Comparison of ENCODE assay signal across 10 mouse cellular contexts in genomic region chr16:18148208-18148876, GRCm38 (mm10). TPM values are rescaled to one million over a fixed set of nuclear protein-coding genes. Genes with fewer than 3 reads are reported as not detected.
A peak's percentile ranks its signal among the peaks of the same experiment; 100 is the strongest.
DNase-seq lines count a peak whose midpoint lies in the region; ATAC-seq and TF ChIP-seq lines count a peak whose summit lies in the region.
"Had no signal": no experiment of that assay in that cellular context is flagged by ENCODE, and none has a peak within 500 bp of the region (broad histone marks: within the 10 kb centered on the region; RNA-seq: fewer than 3 reads in every experiment).

No protein-coding gene starts in this region.

- no peak overlapping the region for H3K27ac ChIP-seq in embryonic facial prominence, embryonic 14.5 days (replicated peaks; ENCODE audit: low read depth, low read length)
- H3K27ac ChIP-seq in hindbrain, postnatal 0 days, result no peak overlapping the region
- H3K27ac ChIP-seq in neural tube, embryonic 13.5 days (replicated peaks), result peak overlapping the region; percentile 72
- no peak overlapping the region for H3K27ac ChIP-seq in lung, postnatal 0 days (ENCODE audit: low read length)
- H3K27ac ChIP-seq: kidney, embryonic 15.5 days had no signal

- no peak for TF ChIP-seq CTCF in hindbrain, postnatal 0 days (IDR thresholded peaks at IDR 0.05; ENCODE audit: low read depth)
- no peak for TF ChIP-seq CTCF in lung, postnatal 0 days (IDR thresholded peaks at IDR 0.05)

- DNase-seq in left cerebral cortex, postnatal 4 days, result peak; percentile 60
- no peak for DNase-seq in left cerebral cortex, postnatal 25 days (ENCODE audit: low spot score in 2 of 2)
- DNase-seq in embryonic facial prominence, embryonic 14.5 days (ENCODE audit: low spot score), result peak; percentile 52
- peak; percentile 76 for DNase-seq in hindbrain, postnatal 0 days (ENCODE audit: low spot score)
- DNase-seq in kidney, adult 18-20 months, result no peak
- DNase-seq in lung, postnatal 0 days (ENCODE audit: low spot score), result no peak
- DNase-seq in kidney, adult 8-10 months, result no peak
- DNase-seq: heart, adult 18-20 months had no signal

- no peak overlapping the region for H3K4me2 ChIP-seq in embryonic facial prominence, embryonic 14.5 days (ENCODE audit: low read depth, low read length)
- no peak overlapping the region for H3K4me2 ChIP-seq in hindbrain, postnatal 0 days (ENCODE audit: low read depth, low read length)
- H3K4me2 ChIP-seq in neural tube, embryonic 13.5 days, result 0 out of 2 replicates have a peak overlapping the region, but pooled peaks have one; percentile 7
- H3K4me2 ChIP-seq in lung, postnatal 0 days (replicated peaks; ENCODE audit: low read depth, low read length), result no peak overlapping the region
- H3K4me2 ChIP-seq: kidney, embryonic 15.5 days had no signal

- no peaks in the 10 kb centered on the region for H3K27me3 ChIP-seq in embryonic facial prominence, embryonic 14.5 days (replicated peaks; ENCODE audit: control insufficient read depth, insufficient read depth, low read length)
- no peaks in the 10 kb centered on the region for H3K27me3 ChIP-seq in hindbrain, postnatal 0 days (ENCODE audit: insufficient read depth, low read length)
- H3K27me3 ChIP-seq in neural tube, embryonic 13.5 days, result no peaks in the 10 kb centered on the region
- H3K27me3 ChIP-seq in lung, postnatal 0 days (replicated peaks; ENCODE audit: insufficient read depth, low read length), result no peaks in the 10 kb centered on the region
- H3K27me3 ChIP-seq: kidney, embryonic 15.5 days had no signal

- intact Hi-C loops in left cerebral cortex, postnatal 4 days (cut with DNase I), result no loop called here
- intact Hi-C loops in left cerebral cortex, postnatal 25 days (cut with DNase I), result no loop called here

- no peaks in the 10 kb centered on the region for H3K9me3 ChIP-seq in embryonic facial prominence, embryonic 14.5 days (ENCODE audit: control insufficient read depth, low read length)
- H3K9me3 ChIP-seq in hindbrain, postnatal 0 days (ENCODE audit: low read length), result no peaks in the 10 kb centered on the region
- H3K9me3 ChIP-seq in neural tube, embryonic 13.5 days, result no peaks in the 10 kb centered on the region
- no peaks in the 10 kb centered on the region for H3K9me3 ChIP-seq in lung, postnatal 0 days (ENCODE audit: low read length)
- H3K9me3 ChIP-seq: kidney, embryonic 15.5 days had no signal

- TF ChIP-seq EP300 in lung, postnatal 0 days (IDR thresholded peaks at IDR 0.05), result no peak

- no peaks in the 10 kb centered on the region for H3K36me3 ChIP-seq in embryonic facial prominence, embryonic 14.5 days (ENCODE audit: control insufficient read depth, insufficient read depth, low read length)
- H3K36me3 ChIP-seq in hindbrain, postnatal 0 days (ENCODE audit: insufficient read depth, low read length), result no peaks in the 10 kb centered on the region
- H3K36me3 ChIP-seq in neural tube, embryonic 13.5 days, result peaks cover 13% of the 10 kb centered on the region; the same call in 1 of the 2 replicates
- no peaks in the 10 kb centered on the region for H3K36me3 ChIP-seq in lung, postnatal 0 days (ENCODE audit: insufficient read depth, low read length)
- H3K36me3 ChIP-seq: kidney, embryonic 15.5 days had no signal

- peaks cover 17% of the 10 kb centered on the region for H3K4me1 ChIP-seq in embryonic facial prominence, embryonic 14.5 days (ENCODE audit: control insufficient read depth, insufficient read depth, low read length)
- peaks cover 38% of the 10 kb centered on the region for H3K4me1 ChIP-seq in hindbrain, postnatal 0 days (ENCODE audit: insufficient read depth, low read length)
- peaks cover 91% of the 10 kb centered on the region for H3K4me1 ChIP-seq in neural tube, embryonic 13.5 days (replicated peaks)
- H3K4me1 ChIP-seq in lung, postnatal 0 days (ENCODE audit: insufficient read depth, low read depth, low read length), result no peaks in the 10 kb centered on the region

- peak overlapping the region; percentile 20; the same call in 1 of the 2 replicates for H3K9ac ChIP-seq in embryonic facial prominence, embryonic 14.5 days (ENCODE audit: low read depth, low read length)
- no peak overlapping the region for H3K9ac ChIP-seq in hindbrain, postnatal 0 days (replicated peaks; ENCODE audit: low read length)
- H3K9ac ChIP-seq in neural tube, embryonic 13.5 days, result peak overlapping the region; percentile 26; the same call in 1 of the 2 replicates
- H3K9ac ChIP-seq in lung, postnatal 0 days (replicated peaks; ENCODE audit: low read depth), result no peak overlapping the region
- H3K9ac ChIP-seq: kidney, embryonic 15.5 days had no signal

- H3K4me3 ChIP-seq in embryonic facial prominence, embryonic 14.5 days (ENCODE audit: low read depth, low read length), result no peak overlapping the region
- H3K4me3 ChIP-seq in hindbrain, postnatal 0 days (ENCODE audit: low read length), result no peak overlapping the region
- no peak overlapping the region for H3K4me3 ChIP-seq in neural tube, embryonic 13.5 days
- H3K4me3 ChIP-seq in lung, postnatal 0 days (ENCODE audit: low read depth, low read length), result no peak overlapping the region
- H3K4me3 ChIP-seq: kidney, embryonic 15.5 days had no signal

- peak; percentile 69; the same call in 1 of the 2 replicates for ATAC-seq in embryonic facial prominence, embryonic 14.5 days (ENCODE audit: low read depth)
- peak; percentile 72 for ATAC-seq in hindbrain, postnatal 0 days
- peak; percentile 78 for ATAC-seq in neural tube, embryonic 13.5 days (ENCODE audit: low read depth)
- no peak for ATAC-seq in lung, postnatal 0 days

- WGBS in embryonic facial prominence, embryonic 14.5 days, result 15% methylated on average over 6 of the region's 6 CpGs
- WGBS in hindbrain, postnatal 0 days, result 12% methylated on average over 6 of the region's 6 CpGs
- WGBS in neural tube, embryonic 13.5 days, result 10% methylated on average over 6 of the region's 6 CpGs
- 28% methylated on average over 6 of the region's 6 CpGs for WGBS in lung, postnatal 0 days

RNA-seq across cellular contexts. Expression of gene Rtn4r, which starts 20.9 kb away (rescaled TPM):
- total RNA-seq in left cerebral cortex, postnatal 4 days (2021), result 10 to 100 TPM; 63.1 to 63.3 TPM
- total RNA-seq in left cerebral cortex, postnatal 25 days (2021), result 100 to 1,000 TPM; 119 to 138 TPM
- 4.3 and 5.1 TPM in 2 replicates for polyA plus RNA-seq in embryonic facial prominence, embryonic 14.5 days (2014; fragmentation: Nextera tagmentation; extraction: Ambion mirVana)
- 38.2 and 55.7 TPM in 2 replicates for total RNA-seq in hindbrain, postnatal 0 days (2014; rRNA removed)
- 20.4 and 23.1 TPM in 2 replicates for polyA plus RNA-seq in hindbrain, postnatal 0 days (2015; fragmentation: Nextera tagmentation; extraction: Ambion mirVana)
- 19.6 and 23.9 TPM in 2 replicates for polyA plus RNA-seq in neural tube, embryonic 13.5 days (2015; fragmentation: Nextera tagmentation; extraction: Ambion mirVana)
- polyA plus RNA-seq in lung, postnatal 0 days (2015; fragmentation: Nextera tagmentation; extraction: Ambion mirVana), result 0.17 and 0.23 TPM in 2 replicates

RNA-seq across cellular contexts. Expression of gene Prodh, which starts 58.3 kb away (rescaled TPM):
- 1 to 10 TPM; 4.8 to 6.4 TPM for total RNA-seq in left cerebral cortex, postnatal 4 days (2021)
- 10 to 100 TPM; 34.1 to 36.7 TPM for total RNA-seq in left cerebral cortex, postnatal 25 days (2021)
- 7.2 and 7.7 TPM in 2 replicates for polyA plus RNA-seq in embryonic facial prominence, embryonic 14.5 days (2014; fragmentation: Nextera tagmentation; extraction: Ambion mirVana)
- total RNA-seq in hindbrain, postnatal 0 days (2014; rRNA removed), result 10.6 and 16.7 TPM in 2 replicates
- 7.4 and 8.7 TPM in 2 replicates for polyA plus RNA-seq in hindbrain, postnatal 0 days (2015; fragmentation: Nextera tagmentation; extraction: Ambion mirVana)
- polyA plus RNA-seq in neural tube, embryonic 13.5 days (2015; fragmentation: Nextera tagmentation; extraction: Ambion mirVana), result 3.2 and 4.7 TPM in 2 replicates
- polyA plus RNA-seq in lung, postnatal 0 days (2015; fragmentation: Nextera tagmentation; extraction: Ambion mirVana), result 10.6 and 11.0 TPM in 2 replicates

Comparison
In these comparisons a context has a peak if more than half of its experiments do, and no peak if none do; other contexts are left out.
1. DNase-seq: peak in left cerebral cortex, postnatal 4 days (single experiment), embryonic facial prominence, embryonic 14.5 days (single experiment) and hindbrain, postnatal 0 days (single experiment); none in left cerebral cortex, postnatal 25 days (0 of 2), kidney, adult 18-20 months (single experiment), lung, postnatal 0 days (single experiment) and kidney, adult 8-10 months (0 of 2).
2. H3K9ac ChIP-seq: peak in embryonic facial prominence, embryonic 14.5 days (single experiment) and neural tube, embryonic 13.5 days (single experiment); none in hindbrain, postnatal 0 days (single experiment) and lung, postnatal 0 days (single experiment).